In the genomic region with DNA sequence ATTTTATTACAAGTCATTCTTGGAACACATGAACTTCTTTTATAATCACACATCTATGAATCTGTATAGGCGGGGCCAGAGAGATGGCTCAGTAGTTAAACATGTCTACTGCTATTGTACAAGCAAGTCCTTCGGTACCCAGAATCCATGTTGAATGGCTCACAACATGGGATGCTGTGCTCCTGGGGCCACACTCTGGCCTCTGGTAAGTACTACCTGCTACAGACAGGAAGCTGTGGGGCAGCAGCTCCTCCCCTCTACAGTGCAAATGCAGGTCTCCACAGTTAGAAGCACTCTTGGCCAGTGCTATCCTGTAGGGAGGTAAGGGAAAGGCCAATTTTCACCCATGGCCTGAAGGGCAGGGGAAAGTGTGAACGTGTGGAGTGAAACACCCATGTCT, we compare ENCODE assay signal across 21 mouse cellular contexts.
DNase-seq lines count a peak whose midpoint lies in the region; ATAC-seq lines count a peak whose summit lies in the region.
"Had no signal": no experiment of that assay in that cellular context is flagged by ENCODE, and none has a peak within 500 bp of the region (broad histone marks: within the 10 kb centered on the region; RNA-seq: fewer than 3 reads in every experiment).

No protein-coding gene starts in this region.

- H3K36me3 ChIP-seq in hindbrain, embryonic 10.5 days, result no peaks in the 10 kb centered on the region
- no peaks in the 10 kb centered on the region for H3K36me3 ChIP-seq in hindbrain, embryonic 16.5 days (ENCODE audit: control insufficient read depth, insufficient read depth, low read length)
- no peaks in the 10 kb centered on the region for H3K36me3 ChIP-seq in kidney, embryonic 15.5 days
- no peaks in the 10 kb centered on the region for H3K36me3 ChIP-seq in midbrain, embryonic 10.5 days
- no peaks in the 10 kb centered on the region for H3K36me3 ChIP-seq in midbrain, embryonic 16.5 days (ENCODE audit: control insufficient read depth, insufficient read depth, low read length)
- H3K36me3 ChIP-seq: embryonic facial prominence, embryonic 13.5 days; forebrain, embryonic 12.5 days; G1E; heart, embryonic 12.5 days; hindbrain, embryonic 12.5 days had no signal

- H3K4me2 ChIP-seq in hindbrain, embryonic 16.5 days (ENCODE audit: low read length), result no peak overlapping the region
- H3K4me2 ChIP-seq in kidney, embryonic 15.5 days, result no peak overlapping the region
- H3K4me2 ChIP-seq in midbrain, embryonic 16.5 days (ENCODE audit: low read length), result no peak overlapping the region
- H3K4me2 ChIP-seq: heart, embryonic 12.5 days had no signal

- H3K4me1 ChIP-seq in hindbrain, embryonic 10.5 days (replicated peaks), result peaks cover 27% of the 10 kb centered on the region
- H3K4me1 ChIP-seq in hindbrain, embryonic 16.5 days (ENCODE audit: control insufficient read depth, insufficient read depth, low read depth, low read length), result peaks cover 2% of the 10 kb centered on the region; the same call in 1 of the 2 replicates
- H3K4me1 ChIP-seq in kidney, embryonic 15.5 days, result peaks cover 8% of the 10 kb centered on the region
- H3K4me1 ChIP-seq in midbrain, embryonic 10.5 days, result peaks cover 27% of the 10 kb centered on the region
- H3K4me1 ChIP-seq in midbrain, embryonic 16.5 days (ENCODE audit: control insufficient read depth, insufficient read depth, low read length), result peaks cover 10% of the 10 kb centered on the region; the same call in 1 of the 2 replicates

- no peak overlapping the region for H3K9ac ChIP-seq in hindbrain, embryonic 16.5 days (ENCODE audit: low read depth, low read length)
- H3K9ac ChIP-seq in kidney, embryonic 15.5 days, result no peak overlapping the region
- H3K9ac ChIP-seq in midbrain, embryonic 16.5 days (ENCODE audit: low read depth, low read length), result no peak overlapping the region
- H3K9ac ChIP-seq: embryonic facial prominence, embryonic 13.5 days; forebrain, embryonic 12.5 days; heart, embryonic 12.5 days; hindbrain, embryonic 12.5 days had no signal

- ATAC-seq in hindbrain, embryonic 16.5 days, result no peak
- 0 out of 2 replicates have a peak, but pooled peaks have one; percentile 15 for ATAC-seq in kidney, embryonic 15.5 days (replicated peaks; ENCODE audit: low FRiP score)
- ATAC-seq in midbrain, embryonic 16.5 days, result no peak

- peaks cover 46% of the 10 kb centered on the region for H3K27me3 ChIP-seq in hindbrain, embryonic 10.5 days (ENCODE audit: insufficient read depth, poor library complexity, severe bottlenecking)
- H3K27me3 ChIP-seq in hindbrain, embryonic 16.5 days (replicated peaks; ENCODE audit: control insufficient read depth, insufficient read depth, low read length), result peaks cover 8% of the 10 kb centered on the region
- H3K27me3 ChIP-seq in kidney, embryonic 15.5 days, result peaks cover 91% of the 10 kb centered on the region
- H3K27me3 ChIP-seq in midbrain, embryonic 10.5 days (ENCODE audit: low read depth, poor library complexity, severe bottlenecking), result peaks cover 78% of the 10 kb centered on the region
- H3K27me3 ChIP-seq in midbrain, embryonic 16.5 days (ENCODE audit: control insufficient read depth, insufficient read depth, low read depth, low read length), result peaks cover 7% of the 10 kb centered on the region

- peak overlapping the region; percentile 81 for H3K27ac ChIP-seq in hindbrain, embryonic 10.5 days
- no peak overlapping the region for H3K27ac ChIP-seq in hindbrain, embryonic 16.5 days (ENCODE audit: low read depth, low read length)
- no peak overlapping the region for H3K27ac ChIP-seq in kidney, embryonic 15.5 days
- H3K27ac ChIP-seq in midbrain, embryonic 10.5 days (replicated peaks), result peak overlapping the region; percentile 46
- H3K27ac ChIP-seq in midbrain, embryonic 16.5 days (ENCODE audit: low read length), result no peak overlapping the region
- H3K27ac ChIP-seq: embryonic facial prominence, embryonic 13.5 days; forebrain, embryonic 12.5 days; hindbrain, embryonic 12.5 days; hindbrain, postnatal 0 days had no signal

- no peaks in the 10 kb centered on the region for H3K9me3 ChIP-seq in hindbrain, embryonic 10.5 days
- H3K9me3 ChIP-seq in hindbrain, embryonic 16.5 days (ENCODE audit: control insufficient read depth, low read length), result no peaks in the 10 kb centered on the region
- no peaks in the 10 kb centered on the region for H3K9me3 ChIP-seq in kidney, embryonic 15.5 days (replicated peaks)
- no peaks in the 10 kb centered on the region for H3K9me3 ChIP-seq in midbrain, embryonic 10.5 days (replicated peaks)
- no peaks in the 10 kb centered on the region for H3K9me3 ChIP-seq in midbrain, embryonic 16.5 days (replicated peaks; ENCODE audit: control insufficient read depth, low read length, poor library complexity, severe bottlenecking)
- H3K9me3 ChIP-seq: embryonic facial prominence, embryonic 13.5 days; forebrain, embryonic 12.5 days; heart, embryonic 12.5 days; hindbrain, embryonic 12.5 days had no signal

- DNase-seq in hindbrain, embryonic 10.5 days (ENCODE audit: low spot score), result no peak
- DNase-seq in kidney, adult 8-10 months, result no peak
- DNase-seq in midbrain, embryonic 10.5 days (ENCODE audit: low spot score), result no peak
- DNase-seq in kidney, postnatal 14 days, result peak; percentile 1
- DNase-seq in ovary, postnatal 14 days (ENCODE audit: low spot score), result no peak
- DNase-seq: adrenal gland, postnatal 10 days; cerebellum, adult 11 months; cerebellum, adult 8-10 months; cerebellum, postnatal 14 days; embryo, embryonic 11 days; gastrocnemius, postnatal 14 days; heart, postnatal 36 days had no signal

- no peak overlapping the region for H3K4me3 ChIP-seq in hindbrain, embryonic 10.5 days
- H3K4me3 ChIP-seq in hindbrain, embryonic 16.5 days (ENCODE audit: low read length), result no peak overlapping the region
- no peak overlapping the region for H3K4me3 ChIP-seq in kidney, embryonic 15.5 days (replicated peaks)
- H3K4me3 ChIP-seq in midbrain, embryonic 10.5 days, result no peak overlapping the region
- H3K4me3 ChIP-seq in midbrain, embryonic 16.5 days (ENCODE audit: low read depth, low read length), result no peak overlapping the region
- H3K4me3 ChIP-seq: embryonic facial prominence, embryonic 13.5 days; forebrain, embryonic 12.5 days; heart, embryonic 12.5 days; hindbrain, embryonic 12.5 days had no signal

- 74% methylated on average over 3 of the region's 3 CpGs for WGBS in hindbrain, embryonic 10.5 days
- 76% methylated on average over 3 of the region's 3 CpGs for WGBS in hindbrain, embryonic 16.5 days
- WGBS in kidney, embryonic 15.5 days, result 72% methylated on average over 3 of the region's 3 CpGs
- WGBS in midbrain, embryonic 10.5 days, result 75% methylated on average over 3 of the region's 3 CpGs
- WGBS in midbrain, embryonic 16.5 days, result 72% methylated on average over 3 of the region's 3 CpGs

Comparison
In these comparisons a context has a peak if more than half of its experiments do, and no peak if none do; other contexts are left out.
1. H3K27ac ChIP-seq: peak in hindbrain, embryonic 10.5 days (single experiment) and midbrain, embryonic 10.5 days (single experiment); none in hindbrain, embryonic 16.5 days (single experiment), kidney, embryonic 15.5 days (single experiment) and midbrain, embryonic 16.5 days (single experiment).